Mouse (Mus musculus) intestine, postnatal 0 days (tissue): Measurements from ENCODE around the gene Map2k5. TPM values are rescaled to one million over a fixed set of nuclear protein-coding genes. Genes with fewer than 3 reads are reported as not detected.

ENCODE experiments used
- ATAC-seq: fragments of 200-750 bp; cut with Nextera tagmentation; 2 replicates; pipeline ENCODE4 v1.8.0; 2017; ENCODE audit warnings: mild to moderate bottlenecking, moderate TSS enrichment, moderate library complexity
- H3K27ac ChIP-seq: fragments of 300-500 bp; sonication (generic); 2 replicates; pipeline ENCODE4 v1.5.1; 2014; ENCODE audit warnings: mild to moderate bottlenecking, low read depth, low read length, moderate library complexity
- H3K27me3 ChIP-seq: fragments of 300-500 bp; sonication (generic); replicated peaks from 2 replicates; pipeline ENCODE4 v1.6.1; 2014; ENCODE audit warnings: low read length, mixed read lengths; ENCODE audit not compliant: control insufficient read depth, insufficient read depth
- H3K36me3 ChIP-seq: fragments of 300-500 bp; sonication (generic); 2 replicates; pipeline ENCODE4 v1.6.1; 2014; ENCODE audit warnings: mild to moderate bottlenecking, moderate library complexity; ENCODE audit not compliant: control insufficient read depth, insufficient read depth
- H3K4me1 ChIP-seq: fragments of 300-500 bp; sonication (generic); replicated peaks from 2 replicates; pipeline ENCODE4 v1.6.1; 2014; ENCODE audit warnings: antibody characterized with exemption, low read length, mixed read lengths; ENCODE audit not compliant: control insufficient read depth, insufficient read depth
- H3K4me2 ChIP-seq: fragments of 300-500 bp; sonication (generic); replicated peaks from 2 replicates; pipeline ENCODE4 v1.6.1; 2014; ENCODE audit warnings: low read depth, mild to moderate bottlenecking, moderate library complexity
- H3K4me3 ChIP-seq: fragments of 300-500 bp; sonication (generic); 2 replicates; pipeline ENCODE4 v1.5.1; 2014; ENCODE audit warnings: low read depth, low read length
- H3K9ac ChIP-seq: fragments of 300-500 bp; sonication (generic); 2 replicates; pipeline ENCODE4 v1.6.1; 2014; ENCODE audit warnings: mild to moderate bottlenecking, low read depth, low read length
- H3K9me3 ChIP-seq: fragments of 300-500 bp; sonication (generic); 2 replicates; pipeline ENCODE4 v1.6.1; 2016; ENCODE audit warnings: mixed run types; ENCODE audit not compliant: control insufficient read depth
- CTCF ChIP-seq: sonication (generic); IDR thresholded peaks from 2 replicates; pipeline ENCODE4 v1.5.1; 2016; ENCODE audit warnings: low read depth, mild to moderate bottlenecking, control low read depth, antibody characterized with exemption, moderate library complexity
- WGBS: fragments of 180-500 bp; shearing (Covaris S2); extraction: QIAGEN DNeasy Blood & Tissue Kit; methylation state at CpG from one replicate; pipeline ENCODE4 v1.1.7; 2014; 5-methylcytosine and 5-hydroxymethylcytosine counted together
- polyA plus RNA-seq: library from polyadenylated mRNA; unstranded; fragments of >200 nt; fragmentation: Nextera tagmentation; extraction: Ambion mirVana; gene quantifications from 2 replicates; pipeline ENCODE4 v1.2.1, GENCODE M21; 2015

Map2k5 gene
- polyA plus RNA-seq, 1 experiment from 2014 or later: 13.8 TPM

- Histone ChIP-seq H3K27ac (no peak overlapping the region), H3K4me2 (no peak overlapping the region), H3K27me3 (no peaks in the 10 kb centered on the region), H3K9me3 (no peaks in the 10 kb centered on the region), H3K4me1 (peaks cover 11% of the 10 kb centered on the region; the same call in 1 of the 2 replicates), H3K9ac (no peak overlapping the region), H3K36me3 (peaks cover 5% of the 10 kb centered on the region; the same call in 1 of the 2 replicates), H3K4me3 (no peak overlapping the region)
- 59% methylated on average over 2 of the region's 2 CpGs for WGBS
- TF ChIP-seq CTCF: no peak
- no peak for ATAC-seq
These were observed 4.4 kb downstream of the Map2k5 start for GRCm38 (mm10) chr9:63373315-63373714.

DNA sequence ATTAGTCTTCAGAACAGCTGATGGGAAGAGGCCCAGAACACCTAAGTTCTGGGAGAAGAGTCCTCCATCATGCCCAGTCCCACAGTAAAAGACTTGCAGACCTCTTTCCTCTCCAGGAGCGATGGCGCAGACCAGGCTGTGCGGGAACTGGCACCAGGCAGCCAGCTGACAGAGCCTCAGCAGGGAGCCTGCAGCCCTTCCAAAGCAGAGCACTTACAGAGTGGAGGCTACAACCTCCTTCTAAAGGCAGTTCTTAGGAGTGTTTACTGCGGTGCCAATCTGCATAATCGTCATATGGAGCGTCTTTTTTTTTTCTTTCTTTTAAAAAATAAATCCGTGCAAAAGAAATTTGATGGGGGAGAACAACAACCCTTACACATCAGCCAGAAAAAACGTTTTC is 5.2 kb downstream of the Map2k5 start:
- Histone ChIP-seq H3K9ac (no peak overlapping the region), H3K9me3 (no peaks in the 10 kb centered on the region), H3K27me3 (no peaks in the 10 kb centered on the region), H3K4me1 (peaks cover 11% of the 10 kb centered on the region; the same call in 1 of the 2 replicates), H3K27ac (no peak overlapping the region), H3K36me3 (peaks cover 5% of the 10 kb centered on the region; the same call in 1 of the 2 replicates), H3K4me3 (no peak overlapping the region), H3K4me2 (no peak overlapping the region)
- WGBS: 84% methylated on average over 8 of the region's 8 CpGs
- no peak for TF ChIP-seq CTCF
- ATAC-seq: no peak

DNA sequence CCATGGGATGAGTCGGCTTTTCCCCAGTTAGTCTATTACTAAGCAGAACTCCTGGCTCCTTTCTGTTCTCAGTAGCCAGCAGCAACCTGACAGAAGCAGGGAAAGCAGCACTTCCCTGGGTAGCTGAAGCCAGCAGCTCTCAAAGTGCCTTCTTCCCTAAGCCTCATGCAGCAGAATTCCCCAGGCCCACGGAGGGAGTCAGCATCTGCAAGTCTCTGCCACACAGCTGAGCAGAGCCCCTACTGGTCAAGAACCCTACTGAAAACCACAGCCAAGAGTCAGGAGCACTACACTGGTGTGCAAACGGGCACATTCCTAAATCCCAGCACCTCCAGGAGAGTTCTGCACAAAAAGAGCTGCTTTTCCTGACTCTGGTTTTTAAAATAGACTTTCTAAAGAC is 17.3 kb downstream of the Map2k5 start:
- no peak for ATAC-seq
- no peaks in the 10 kb centered on the region for H3K27me3 ChIP-seq
- 61% methylated on average over 3 of the region's 3 CpGs for WGBS
- no peak overlapping the region for H3K4me2 ChIP-seq
- H3K27ac ChIP-seq: no peak overlapping the region
- H3K36me3 ChIP-seq: peaks cover 13% of the 10 kb centered on the region; the same call in 1 of the 2 replicates
- no peaks in the 10 kb centered on the region for H3K4me1 ChIP-seq
- H3K9ac ChIP-seq: no peak overlapping the region
- no peaks in the 10 kb centered on the region for H3K9me3 ChIP-seq
- H3K4me3 ChIP-seq: no peak overlapping the region
- peak; percentile 47 for TF ChIP-seq CTCF

DNA sequence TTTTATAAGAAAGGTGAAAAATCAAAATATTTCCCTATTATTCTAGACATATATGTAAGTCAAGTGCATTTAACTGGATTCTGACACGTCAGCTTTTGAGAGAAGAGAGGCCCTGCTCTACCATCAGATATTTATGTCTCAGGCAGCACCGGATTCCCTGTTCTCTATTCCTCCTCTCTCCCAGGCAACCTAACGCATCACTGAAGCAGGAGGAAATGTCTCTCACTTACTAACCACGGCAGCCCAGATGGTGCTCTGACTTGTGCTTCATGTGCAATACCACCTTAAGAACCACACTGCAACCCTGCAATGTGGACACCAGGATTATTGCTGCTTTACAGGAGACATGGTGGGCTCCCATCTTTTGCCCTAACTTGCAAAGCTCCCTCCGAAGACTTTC is 18.7 kb downstream of the Map2k5 start:
- H3K27me3 ChIP-seq: no peaks in the 10 kb centered on the region
- H3K9ac ChIP-seq: no peak overlapping the region
- ATAC-seq: no peak
- no peaks in the 10 kb centered on the region for H3K4me1 ChIP-seq
- no peak overlapping the region for H3K27ac ChIP-seq
- H3K4me3 ChIP-seq: no peak overlapping the region
- WGBS: 82% methylated on average over 5 of the region's 5 CpGs
- peaks cover 14% of the 10 kb centered on the region; the same call in 1 of the 2 replicates for H3K36me3 ChIP-seq
- TF ChIP-seq CTCF: no peak
- no peaks in the 10 kb centered on the region for H3K9me3 ChIP-seq
- no peak overlapping the region for H3K4me2 ChIP-seq

GRCm38 (mm10) chr9:63356721-63357120 is 21.0 kb downstream of the Map2k5 start:
- no peak overlapping the region for H3K4me3 ChIP-seq
- TF ChIP-seq CTCF: no peak
- H3K4me1 ChIP-seq: no peaks in the 10 kb centered on the region
- WGBS: 79% methylated on average over 4 of the region's 4 CpGs
- H3K9ac ChIP-seq: no peak overlapping the region
- no peak overlapping the region for H3K27ac ChIP-seq
- H3K27me3 ChIP-seq: no peaks in the 10 kb centered on the region
- no peaks in the 10 kb centered on the region for H3K9me3 ChIP-seq
- ATAC-seq: no peak
- H3K36me3 ChIP-seq: peaks cover 14% of the 10 kb centered on the region; the same call in 1 of the 2 replicates
- H3K4me2 ChIP-seq: no peak overlapping the region

DNA sequence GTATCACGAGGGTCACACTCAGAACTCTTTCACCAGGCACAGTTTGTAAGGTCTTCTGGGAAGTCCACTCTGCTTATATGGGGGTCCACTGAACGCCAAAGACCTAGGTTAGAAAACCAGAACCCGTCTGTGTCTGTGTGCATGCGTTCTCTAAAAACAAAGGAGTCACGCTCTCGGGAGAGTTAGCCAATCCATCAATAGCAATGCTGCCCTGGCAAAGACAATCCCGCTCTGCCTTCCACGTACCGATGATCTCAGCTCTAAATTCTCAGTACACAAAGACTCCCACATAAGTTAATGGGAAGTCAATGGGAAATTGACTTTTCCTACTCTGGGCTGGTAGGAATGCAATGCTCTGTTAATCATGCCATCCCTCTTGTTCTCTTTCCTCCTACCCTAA is 21.4 kb downstream of the Map2k5 start:
- no peaks in the 10 kb centered on the region for H3K27me3 ChIP-seq
- H3K4me1 ChIP-seq: no peaks in the 10 kb centered on the region
- H3K4me3 ChIP-seq: no peak overlapping the region
- 82% methylated on average over 9 of the region's 9 CpGs for WGBS
- H3K27ac ChIP-seq: no peak overlapping the region
- no peak for TF ChIP-seq CTCF
- no peak for ATAC-seq
- H3K9me3 ChIP-seq: no peaks in the 10 kb centered on the region
- no peak overlapping the region for H3K9ac ChIP-seq
- no peak overlapping the region for H3K4me2 ChIP-seq
- H3K36me3 ChIP-seq: peaks cover 14% of the 10 kb centered on the region; the same call in 1 of the 2 replicates

GRCm38 (mm10) chr9:63354168-63354567 is 23.5 kb downstream of the Map2k5 start:
- WGBS: 95% methylated on average over 4 of the region's 4 CpGs

More at GRCm38 (mm10) chr9:63354168-63354567, 23.5 kb downstream of the Map2k5 start:
- no peaks in the 10 kb centered on the region for H3K4me1 ChIP-seq
- TF ChIP-seq CTCF: no peak
- H3K36me3 ChIP-seq: peaks cover 14% of the 10 kb centered on the region; the same call in 1 of the 2 replicates
- no peak for ATAC-seq
- H3K9me3 ChIP-seq: no peaks in the 10 kb centered on the region
- no peak overlapping the region for H3K27ac ChIP-seq
- no peaks in the 10 kb centered on the region for H3K27me3 ChIP-seq
- no peak overlapping the region for H3K4me2 ChIP-seq
- no peak overlapping the region for H3K4me3 ChIP-seq
- no peak overlapping the region for H3K9ac ChIP-seq
